Mouse (Mus musculus) neural tube, embryonic 14.5 days (tissue): Measurements from ENCODE around the gene Mpped2. TPM values are rescaled to one million over a fixed set of nuclear protein-coding genes. Genes with fewer than 3 reads are reported as not detected.

ENCODE experiments used
- ATAC-seq: fragments of 200-750 bp; cut with Nextera tagmentation; 2 replicates; pipeline ENCODE4 v1.8.0; 2017; ENCODE audit warnings: low read depth, mild to moderate bottlenecking, moderate TSS enrichment, moderate library complexity
- H3K27ac ChIP-seq: fragments of 300-500 bp; sonication (generic); 2 replicates; pipeline ENCODE4 v1.5.1; 2014; ENCODE audit warnings: low read depth, mild to moderate bottlenecking, control low read depth, low read length, moderate library complexity, mixed read lengths
- H3K27me3 ChIP-seq: fragments of 300-500 bp; sonication (generic); 2 replicates; pipeline ENCODE4 v1.6.1; 2014; ENCODE audit warnings: low read length; ENCODE audit not compliant: control insufficient read depth, insufficient read depth
- H3K36me3 ChIP-seq: fragments of 300-500 bp; sonication (generic); 2 replicates; pipeline ENCODE4 v1.6.1; 2014; ENCODE audit warnings: low read length, mixed read lengths; ENCODE audit not compliant: control insufficient read depth, insufficient read depth
- H3K4me1 ChIP-seq: fragments of 300-500 bp; sonication (generic); 2 replicates; pipeline ENCODE4 v1.6.1; 2014; ENCODE audit warnings: low read length; ENCODE audit not compliant: control insufficient read depth, insufficient read depth
- H3K4me2 ChIP-seq: fragments of 300-500 bp; sonication (generic); 2 replicates; pipeline ENCODE4 v1.6.1; 2014; ENCODE audit warnings: mild to moderate bottlenecking, low read depth, low read length, control low read depth
- H3K4me3 ChIP-seq: fragments of 300-500 bp; sonication (generic); 2 replicates; pipeline ENCODE4 v1.5.1; 2014; ENCODE audit warnings: low read depth, low read length, control low read depth, mixed read lengths
- H3K9ac ChIP-seq: fragments of 300-500 bp; sonication (generic); replicated peaks from 2 replicates; pipeline ENCODE4 v1.6.1; 2014; ENCODE audit warnings: low read depth, mild to moderate bottlenecking, control low read depth, low read length, mixed read lengths
- H3K9me3 ChIP-seq: fragments of 300-500 bp; sonication (generic); 2 replicates; pipeline ENCODE4 v1.6.1; 2016; ENCODE audit warnings: low read length; ENCODE audit not compliant: control insufficient read depth
- WGBS: fragments of 180-500 bp; shearing (Covaris S2); extraction: QIAGEN DNeasy Blood & Tissue Kit; methylation state at CpG from one replicate; pipeline ENCODE4 v1.1.7; 2014; 5-methylcytosine and 5-hydroxymethylcytosine counted together
- polyA plus RNA-seq: library from polyadenylated mRNA; unstranded; fragments of >200 nt; fragmentation: Nextera tagmentation; extraction: Ambion mirVana; gene quantifications from 2 replicates; pipeline ENCODE4 v1.2.1, GENCODE M21; 2014

The Mpped2 gene
- polyA plus RNA-seq, 1 experiment from 2014 or later = 239 TPM

DNA sequence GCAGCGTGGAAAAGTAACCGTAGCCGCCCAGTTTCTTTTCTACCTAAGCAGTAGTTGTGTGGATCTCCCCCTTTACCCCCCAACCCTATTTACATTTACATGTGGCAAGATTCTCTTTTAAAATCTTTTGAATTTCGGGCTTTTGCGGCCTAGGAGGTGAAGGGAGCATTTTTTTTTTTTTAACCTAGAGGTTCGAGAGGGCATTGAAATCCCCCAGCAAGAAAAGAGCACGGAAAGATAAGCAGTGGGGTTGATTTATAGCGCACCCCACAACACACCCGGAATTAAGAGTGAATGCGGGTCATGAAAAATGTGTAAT lies 1.5 kb downstream of the Mpped2 start:
- Histone ChIP-seq H3K9ac (peak overlapping the region; percentile 99), H3K27me3 (no peaks in the 10 kb centered on the region), H3K27ac (peak overlapping the region; percentile 100), H3K4me2 (peak overlapping the region; percentile 88), H3K9me3 (no peaks in the 10 kb centered on the region), H3K4me3 (peak overlapping the region; percentile 93), H3K36me3 (no peaks in the 10 kb centered on the region), H3K4me1 (peaks cover 8% of the 10 kb centered on the region; the same call in 1 of the 2 replicates)
- 0 out of 2 replicates have a peak, but pooled peaks have one; percentile 1 for ATAC-seq
- under 1% methylated on average over 10 of the region's 10 CpGs for WGBS

DNA sequence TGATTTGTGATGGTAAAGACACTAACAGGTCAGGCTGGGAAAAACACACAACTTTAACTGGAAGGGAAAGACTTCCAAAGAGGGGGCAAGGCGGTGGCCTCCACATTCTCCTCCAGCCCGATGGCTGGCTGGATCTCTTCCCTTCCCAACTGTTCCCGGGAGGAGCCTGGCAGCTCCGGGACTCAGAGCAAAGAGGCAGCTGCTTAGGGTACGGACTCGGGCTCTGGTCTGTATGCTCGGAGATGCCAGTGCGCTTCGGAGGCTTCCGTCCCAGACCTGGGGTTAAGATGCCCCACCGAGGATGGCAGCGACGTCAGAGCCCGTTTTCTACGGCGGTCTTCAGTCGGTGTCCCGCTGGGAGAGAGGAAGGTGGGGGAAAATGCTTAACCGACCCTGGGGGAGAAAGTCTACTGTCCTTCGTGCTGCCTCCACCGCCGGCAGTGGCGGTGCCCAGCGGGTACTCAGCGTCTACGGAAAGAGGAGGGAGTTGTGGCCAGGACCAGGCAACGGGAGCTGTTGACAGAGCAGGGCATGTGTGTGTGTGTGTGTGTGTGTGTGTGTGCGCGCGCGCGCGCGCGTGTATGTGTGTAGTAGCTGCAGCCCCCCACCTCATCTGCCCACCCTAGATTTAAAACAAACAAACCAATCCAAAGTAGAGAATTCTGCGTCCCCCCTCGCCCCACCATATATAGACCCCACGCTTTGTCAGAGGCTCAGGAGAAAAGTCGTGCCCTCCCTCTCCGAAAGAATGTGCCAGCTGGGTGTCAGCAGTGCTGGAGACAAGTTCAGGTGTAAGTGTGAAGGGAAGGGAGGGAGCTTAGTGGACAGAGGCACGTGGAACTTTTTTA lies 2.0 kb downstream of the Mpped2 start:
- peak; percentile 50 for ATAC-seq

DNA sequence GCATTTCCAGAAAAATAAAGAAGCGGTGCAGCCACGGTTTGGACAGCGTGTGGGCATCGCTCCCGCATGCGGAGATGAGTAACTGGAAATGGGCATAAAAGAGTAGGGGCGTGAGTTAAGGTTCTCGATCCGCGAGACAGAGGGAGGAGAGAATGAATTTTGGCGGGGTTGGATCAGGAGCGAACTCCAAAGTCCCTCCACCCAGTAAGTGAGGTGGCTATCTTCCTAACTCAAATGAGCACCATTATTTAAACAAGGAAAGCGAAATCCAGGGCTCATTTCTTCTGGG lies 2.6 kb downstream of the Mpped2 start:
- ATAC-seq = no peak
- Histone ChIP-seq H3K9ac (peak overlapping the region; percentile 99), H3K4me3 (peak overlapping the region; percentile 93), H3K4me1 (peaks cover 11% of the 10 kb centered on the region; the same call in 1 of the 2 replicates), H3K9me3 (no peaks in the 10 kb centered on the region), H3K27me3 (no peaks in the 10 kb centered on the region), H3K36me3 (no peaks in the 10 kb centered on the region), H3K27ac (peak overlapping the region; percentile 100; the same call in 1 of the 2 replicates), H3K4me2 (peak overlapping the region; percentile 88)
- WGBS = under 1% methylated on average over 13 of the region's 13 CpGs

More for the DNA sequence above, 2.0 kb downstream of the Mpped2 start:
- H3K36me3 ChIP-seq = no peaks in the 10 kb centered on the region
- peak overlapping the region; percentile 88 for H3K4me2 ChIP-seq
- H3K4me1 ChIP-seq = peaks cover 11% of the 10 kb centered on the region; the same call in 1 of the 2 replicates
- H3K27me3 ChIP-seq = no peaks in the 10 kb centered on the region
- peak overlapping the region; percentile 93 for H3K4me3 ChIP-seq
- 1% methylated on average over 39 of the region's 41 CpGs for WGBS
- peak overlapping the region; percentile 99 for H3K9ac ChIP-seq
- peak overlapping the region; percentile 100 for H3K27ac ChIP-seq
- H3K9me3 ChIP-seq = no peaks in the 10 kb centered on the region

DNA sequence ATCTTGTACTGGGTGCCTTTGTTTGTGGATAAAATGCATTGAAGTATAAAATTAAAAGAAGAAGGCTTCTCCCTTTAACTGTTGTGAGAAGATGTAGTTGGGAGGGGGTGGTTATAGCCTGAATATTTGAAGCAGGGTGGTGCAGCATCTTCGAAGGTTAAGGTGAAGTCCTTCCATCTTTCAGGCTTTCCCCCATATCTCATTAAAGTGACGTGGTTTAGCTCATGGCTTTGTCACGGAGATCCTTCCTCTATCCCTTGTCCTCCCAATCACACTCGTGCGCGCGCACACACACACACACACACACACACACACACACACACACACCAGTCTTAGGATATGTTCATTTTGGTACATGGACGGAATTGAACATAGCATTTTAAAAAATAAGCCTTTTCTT lies 3.3 kb downstream of the Mpped2 start:
- peak overlapping the region; percentile 93 for H3K4me3 ChIP-seq
- no peaks in the 10 kb centered on the region for H3K27me3 ChIP-seq
- H3K9me3 ChIP-seq = no peaks in the 10 kb centered on the region
- no peak for ATAC-seq
- WGBS = 67% methylated on average over 8 of the region's 8 CpGs
- H3K9ac ChIP-seq = peak overlapping the region; percentile 99; the same call in 1 of the 2 replicates
- H3K4me2 ChIP-seq = peak overlapping the region; percentile 88
- peak overlapping the region; percentile 100 for H3K27ac ChIP-seq
- H3K4me1 ChIP-seq = peaks cover 11% of the 10 kb centered on the region; the same call in 1 of the 2 replicates
- H3K36me3 ChIP-seq = peaks cover 6% of the 10 kb centered on the region; the same call in 1 of the 2 replicates

DNA sequence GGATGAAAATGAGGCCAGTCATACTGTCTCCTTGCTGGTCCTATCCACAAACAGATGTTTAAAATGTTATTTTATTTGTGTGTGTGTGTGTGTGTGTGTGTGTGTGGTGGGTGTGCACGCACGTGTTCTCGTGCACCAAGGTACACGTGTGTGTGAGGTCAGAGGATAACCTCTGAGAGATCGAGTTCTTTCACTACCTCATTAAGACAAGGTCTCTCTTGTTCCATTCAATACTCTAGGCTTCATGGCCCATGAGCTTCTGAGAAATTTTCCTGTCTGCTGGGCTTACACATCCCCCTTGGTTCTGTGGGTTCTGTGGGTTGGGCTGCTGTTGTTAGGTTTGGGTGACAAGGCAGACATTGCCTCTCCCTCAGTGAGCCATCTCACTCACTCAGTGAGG lies 12.6 kb downstream of the Mpped2 start:
- H3K4me2 ChIP-seq = no peak overlapping the region; the same call in 1 of the 2 replicates
- peaks cover 6% of the 10 kb centered on the region; the same call in 1 of the 2 replicates for H3K36me3 ChIP-seq
- H3K4me1 ChIP-seq = peaks cover 8% of the 10 kb centered on the region; the same call in 1 of the 2 replicates
- no peak overlapping the region for H3K4me3 ChIP-seq
- ATAC-seq = 0 out of 2 replicates have a peak, but pooled peaks have one; percentile 13
- no peak overlapping the region for H3K27ac ChIP-seq
- no peaks in the 10 kb centered on the region for H3K27me3 ChIP-seq
- 82% methylated on average over 5 of the region's 5 CpGs for WGBS
- H3K9me3 ChIP-seq = no peaks in the 10 kb centered on the region
- H3K9ac ChIP-seq = no peak overlapping the region

DNA sequence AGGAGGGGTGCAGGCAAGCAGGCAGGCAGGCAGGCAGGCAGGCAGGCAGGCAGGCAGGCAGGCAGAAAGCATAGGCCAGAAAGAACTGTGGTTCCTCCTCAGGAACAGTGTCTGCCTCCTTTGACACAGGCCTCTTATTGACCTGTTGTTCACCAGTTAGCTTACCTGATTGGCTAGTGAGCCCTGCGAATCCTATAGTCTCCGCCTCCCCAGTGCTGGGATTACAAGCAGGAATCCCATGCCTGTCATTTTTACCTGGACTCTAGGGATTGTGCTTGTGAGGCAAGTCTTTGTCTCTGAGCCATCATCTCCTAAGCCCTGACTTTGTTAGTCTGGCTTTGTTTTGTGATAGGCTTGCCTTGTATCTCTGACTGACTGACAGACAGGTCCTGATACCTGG lies 14.1 kb downstream of the Mpped2 start:
- Histone ChIP-seq H3K4me2 (no peak overlapping the region), H3K27ac (0 out of 2 replicates have a peak overlapping the region, but pooled peaks have one; percentile 22), H3K9ac (no peak overlapping the region), H3K4me3 (no peak overlapping the region), H3K9me3 (no peaks in the 10 kb centered on the region), H3K36me3 (no peaks in the 10 kb centered on the region), H3K4me1 (peaks cover 12% of the 10 kb centered on the region; the same call in 1 of the 2 replicates), H3K27me3 (no peaks in the 10 kb centered on the region)
- no peak for ATAC-seq
- 88% methylated on average over 2 of the region's 2 CpGs for WGBS

DNA sequence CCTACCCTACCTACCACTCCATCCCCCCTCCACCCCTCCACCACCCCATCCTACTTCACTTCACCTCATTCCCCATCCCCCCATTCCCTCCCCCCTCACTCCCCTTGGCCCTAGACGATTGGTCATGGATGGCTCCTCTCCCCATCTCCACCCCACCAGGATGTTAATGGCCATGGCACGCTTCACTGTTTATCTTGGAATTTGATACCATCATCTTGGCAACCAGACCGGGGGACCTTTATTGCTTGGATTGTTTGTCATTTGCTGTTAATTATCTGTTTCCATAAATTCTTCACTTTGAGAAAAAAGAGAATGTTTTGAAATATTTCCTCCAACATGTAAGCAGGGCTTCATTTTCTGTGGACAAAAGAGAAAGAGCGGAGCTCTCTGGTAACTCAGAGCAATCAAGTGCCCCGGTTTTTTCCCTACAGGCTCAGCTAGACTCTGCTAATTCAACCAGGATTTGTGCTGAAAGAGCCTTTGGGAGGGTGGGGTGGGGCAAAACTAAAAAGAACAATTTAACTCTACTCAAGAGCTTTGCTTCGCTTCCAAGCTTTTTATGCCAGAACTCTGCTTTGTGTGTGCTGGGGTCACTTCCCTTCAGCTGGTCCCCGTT lies 17.9 kb downstream of the Mpped2 start:
- H3K4me3 ChIP-seq = no peak overlapping the region
- no peaks in the 10 kb centered on the region for H3K27me3 ChIP-seq
- H3K4me1 ChIP-seq = peaks cover 22% of the 10 kb centered on the region
- no peak overlapping the region for H3K27ac ChIP-seq
- no peak overlapping the region for H3K9ac ChIP-seq
- no peaks in the 10 kb centered on the region for H3K36me3 ChIP-seq
- no peaks in the 10 kb centered on the region for H3K9me3 ChIP-seq
- 0 out of 2 replicates have a peak, but pooled peaks have one; percentile 18 for ATAC-seq
- no peak overlapping the region for H3K4me2 ChIP-seq
- 12% methylated on average over 7 of the region's 7 CpGs for WGBS

DNA sequence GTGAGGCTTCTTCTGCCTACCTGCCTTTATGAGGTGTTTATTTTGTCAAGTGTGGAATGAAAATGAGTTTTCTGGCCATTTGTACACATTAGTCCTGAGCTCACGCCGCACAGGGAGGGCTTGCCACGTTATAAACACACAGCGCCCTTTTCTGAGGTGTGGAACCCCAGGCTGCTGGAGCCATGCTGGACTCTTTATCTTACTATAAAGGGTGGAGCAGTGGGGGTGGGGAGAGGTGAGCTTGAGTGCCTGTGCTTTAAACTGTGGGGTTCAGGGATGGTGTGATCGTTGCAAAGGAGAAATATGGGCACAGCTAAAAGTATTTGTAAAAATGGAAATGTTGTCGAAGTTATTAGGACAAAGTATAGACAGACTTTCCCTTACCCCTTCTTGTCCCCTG lies 18.4 kb downstream of the Mpped2 start:
- Histone ChIP-seq H3K9me3 (no peaks in the 10 kb centered on the region), H3K36me3 (no peaks in the 10 kb centered on the region), H3K27me3 (no peaks in the 10 kb centered on the region), H3K4me3 (no peak overlapping the region), H3K27ac (no peak overlapping the region), H3K4me2 (no peak overlapping the region), H3K9ac (no peak overlapping the region), H3K4me1 (peaks cover 23% of the 10 kb centered on the region)
- 61% methylated on average over 6 of the region's 6 CpGs for WGBS
- ATAC-seq = no peak

DNA sequence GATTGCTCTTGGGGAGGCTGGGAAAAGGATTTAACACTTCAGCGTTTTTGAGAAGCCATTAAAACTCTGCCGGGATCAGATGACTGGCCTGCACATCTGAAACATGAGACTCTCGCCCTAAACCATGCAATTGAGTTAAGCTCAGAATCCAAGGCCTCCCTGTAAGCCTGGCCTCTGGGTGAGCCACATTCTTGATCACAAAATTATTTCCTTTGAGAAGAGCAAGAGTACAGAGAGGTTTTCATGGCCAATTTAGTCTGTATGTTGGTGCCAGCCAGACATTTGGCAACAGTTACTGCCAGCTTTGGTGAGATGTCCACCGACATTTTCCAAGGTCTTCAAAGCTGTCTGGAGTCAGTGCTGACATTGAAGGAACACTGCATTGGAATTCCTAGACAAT lies 20.1 kb downstream of the Mpped2 start:
- Histone ChIP-seq H3K9me3 (no peaks in the 10 kb centered on the region), H3K36me3 (no peaks in the 10 kb centered on the region), H3K27me3 (no peaks in the 10 kb centered on the region), H3K4me2 (no peak overlapping the region), H3K4me1 (peaks cover 24% of the 10 kb centered on the region), H3K27ac (no peak overlapping the region), H3K9ac (no peak overlapping the region), H3K4me3 (no peak overlapping the region)
- 26% methylated on average over 4 of the region's 4 CpGs for WGBS
- no peak for ATAC-seq
